Mouse (Mus musculus): ENCODE results near the gene Fam19a1.
A peak's percentile ranks its signal among the peaks of the same experiment; 100 is the strongest.

Gene Fam19a1

GRCm38 (mm10) chr6:96116534-96117272, 3.7 kb downstream of the Fam19a1 start:
- no peak for TF ChIP-seq POU5F1 (IDR thresholded peaks at IDR 0.05; ENCODE audit: borderline replicate concordance, low read length)
- Histone ChIP-seq H3K4me1 (replicated peaks; ENCODE audit: low read depth, low read length) (peaks cover 15% of the 10 kb centered on the region; the same call in 1 of the 2 replicates), H3K9me3 (ENCODE audit: low read length) (no peaks in the 10 kb centered on the region), H3K36me3 (ENCODE audit: insufficient read depth, low read length) (no peaks in the 10 kb centered on the region), H3K4me3 (replicated peaks; ENCODE audit: low read length) (peak overlapping the region; percentile 75), H3K27me3 (ENCODE audit: insufficient read depth, low read length) (peaks cover 22% of the 10 kb centered on the region; the same call in 1 of the 2 replicates)

GRCm38 (mm10) chr6:96143326-96143725, 30.4 kb downstream of the Fam19a1 start:
- no peaks in the 10 kb centered on the region for H3K27me3 ChIP-seq (ENCODE audit: insufficient read depth, low read length)
- H3K9me3 ChIP-seq (ENCODE audit: low read length) = no peaks in the 10 kb centered on the region
- TF ChIP-seq POU5F1 (IDR thresholded peaks at IDR 0.05; ENCODE audit: borderline replicate concordance, low read length) (no peak), NANOG (IDR thresholded peaks at IDR 0.05; ENCODE audit: borderline replicate concordance, low read length) (no peak), CTCF (conservative IDR thresholded peaks at IDR 0.05; ENCODE audit: low read length) (no peak)
- H3K4me3 ChIP-seq (replicated peaks; ENCODE audit: low read length) = no peak overlapping the region
- no peaks in the 10 kb centered on the region for H3K4me1 ChIP-seq (replicated peaks; ENCODE audit: low read depth, low read length)
- no peaks in the 10 kb centered on the region for H3K36me3 ChIP-seq (ENCODE audit: insufficient read depth, low read length)

- H3K27me3 ChIP-seq (ENCODE audit: insufficient read depth, low read length) = no peaks in the 10 kb centered on the region
- H3K4me3 ChIP-seq (replicated peaks; ENCODE audit: low read length) = no peak overlapping the region
- H3K9me3 ChIP-seq (ENCODE audit: low read length) = no peaks in the 10 kb centered on the region
- H3K4me1 ChIP-seq (replicated peaks; ENCODE audit: low read depth, low read length) = no peaks in the 10 kb centered on the region
- TF ChIP-seq CTCF (conservative IDR thresholded peaks at IDR 0.05; ENCODE audit: low read length) (no peak), POU5F1 (IDR thresholded peaks at IDR 0.05; ENCODE audit: borderline replicate concordance, low read length) (no peak), NANOG (IDR thresholded peaks at IDR 0.05; ENCODE audit: borderline replicate concordance, low read length) (no peak)
- no peaks in the 10 kb centered on the region for H3K36me3 ChIP-seq (ENCODE audit: insufficient read depth, low read length)
Measured at GRCm38 (mm10) chr6:96165403-96165802, 52.4 kb downstream of the Fam19a1 start.

- Histone ChIP-seq H3K4me1 (replicated peaks; ENCODE audit: low read depth, low read length) (no peaks in the 10 kb centered on the region), H3K4me3 (replicated peaks; ENCODE audit: low read length) (no peak within 1 kb of the TSS), H3K36me3 (ENCODE audit: insufficient read depth, low read length) (no peaks in the 10 kb centered on the region), H3K27me3 (ENCODE audit: insufficient read depth, low read length) (no peaks in the 10 kb centered on the region), H3K9me3 (ENCODE audit: low read length) (no peaks in the 10 kb centered on the region)
- TF ChIP-seq POU5F1 (IDR thresholded peaks at IDR 0.05; ENCODE audit: borderline replicate concordance, low read length) (no peak), NANOG (IDR thresholded peaks at IDR 0.05; ENCODE audit: borderline replicate concordance, low read length) (no peak), CTCF (conservative IDR thresholded peaks at IDR 0.05; ENCODE audit: low read length) (no peak)
Measured at GRCm38 (mm10) chr6:96165818-96166379, 52.9 kb downstream of the Fam19a1 start, which contains the start of gene 1700123L14Rik. 1700123L14Rik (minus strand) TSS chr6:96166243.

GRCm38 (mm10) chr6:96167031-96167430, 54.1 kb downstream of the Fam19a1 start:
- TF ChIP-seq NANOG (IDR thresholded peaks at IDR 0.05; ENCODE audit: borderline replicate concordance, low read length) = no peak
- TF ChIP-seq CTCF (conservative IDR thresholded peaks at IDR 0.05; ENCODE audit: low read length) = no peak
- TF ChIP-seq POU5F1 (IDR thresholded peaks at IDR 0.05; ENCODE audit: borderline replicate concordance, low read length) = no peak
- Histone ChIP-seq H3K4me3 (replicated peaks; ENCODE audit: low read length) (no peak overlapping the region), H3K36me3 (ENCODE audit: insufficient read depth, low read length) (no peaks in the 10 kb centered on the region), H3K9me3 (ENCODE audit: low read length) (no peaks in the 10 kb centered on the region), H3K4me1 (replicated peaks; ENCODE audit: low read depth, low read length) (no peaks in the 10 kb centered on the region), H3K27me3 (ENCODE audit: insufficient read depth, low read length) (no peaks in the 10 kb centered on the region)

GRCm38 (mm10) chr6:96173681-96174080, 60.7 kb downstream of the Fam19a1 start:
- H3K4me1 ChIP-seq (replicated peaks; ENCODE audit: low read depth, low read length) = no peaks in the 10 kb centered on the region
- no peaks in the 10 kb centered on the region for H3K27me3 ChIP-seq (ENCODE audit: insufficient read depth, low read length)
- no peak overlapping the region for H3K4me3 ChIP-seq (replicated peaks; ENCODE audit: low read length)
- TF ChIP-seq NANOG (IDR thresholded peaks at IDR 0.05; ENCODE audit: borderline replicate concordance, low read length) (no peak), POU5F1 (IDR thresholded peaks at IDR 0.05; ENCODE audit: borderline replicate concordance, low read length) (no peak), CTCF (conservative IDR thresholded peaks at IDR 0.05; ENCODE audit: low read length) (no peak)
- no peaks in the 10 kb centered on the region for H3K9me3 ChIP-seq (ENCODE audit: low read length)
- no peaks in the 10 kb centered on the region for H3K36me3 ChIP-seq (ENCODE audit: insufficient read depth, low read length)

GRCm38 (mm10) chr6:96178530-96178929, 65.6 kb downstream of the Fam19a1 start:
- Histone ChIP-seq H3K36me3 (ENCODE audit: insufficient read depth, low read length) (no peaks in the 10 kb centered on the region), H3K27me3 (ENCODE audit: insufficient read depth, low read length) (no peaks in the 10 kb centered on the region)

GRCm38 (mm10) chr6:96183392-96183791, 70.4 kb downstream of the Fam19a1 start:
- H3K4me3 ChIP-seq (replicated peaks; ENCODE audit: low read length) = no peak overlapping the region
- no peaks in the 10 kb centered on the region for H3K27me3 ChIP-seq (ENCODE audit: insufficient read depth, low read length)
- TF ChIP-seq NANOG (IDR thresholded peaks at IDR 0.05; ENCODE audit: borderline replicate concordance, low read length) (no peak), POU5F1 (IDR thresholded peaks at IDR 0.05; ENCODE audit: borderline replicate concordance, low read length) (no peak), CTCF (conservative IDR thresholded peaks at IDR 0.05; ENCODE audit: low read length) (no peak)
- no peaks in the 10 kb centered on the region for H3K4me1 ChIP-seq (replicated peaks; ENCODE audit: low read depth, low read length)
- no peaks in the 10 kb centered on the region for H3K36me3 ChIP-seq (ENCODE audit: insufficient read depth, low read length)
- no peaks in the 10 kb centered on the region for H3K9me3 ChIP-seq (ENCODE audit: low read length)

More at GRCm38 (mm10) chr6:96178530-96178929, 65.6 kb downstream of the Fam19a1 start:
- TF ChIP-seq NANOG (IDR thresholded peaks at IDR 0.05; ENCODE audit: borderline replicate concordance, low read length) (no peak), POU5F1 (IDR thresholded peaks at IDR 0.05; ENCODE audit: borderline replicate concordance, low read length) (no peak), CTCF (conservative IDR thresholded peaks at IDR 0.05; ENCODE audit: low read length) (no peak)
- Histone ChIP-seq H3K4me3 (replicated peaks; ENCODE audit: low read length) (no peak overlapping the region), H3K4me1 (replicated peaks; ENCODE audit: low read depth, low read length) (no peaks in the 10 kb centered on the region), H3K9me3 (ENCODE audit: low read length) (no peaks in the 10 kb centered on the region)
